Mouse (Mus musculus): ENCODE data around the gene Ppm1l. TPM values are rescaled to one million over a fixed set of nuclear protein-coding genes. Genes with fewer than 3 reads are reported as not detected.

Ppm1l gene
- polyA plus RNA-seq, 1 experiment, result 11.4 TPM

- Histone ChIP-seq H3K27ac (ENCODE audit: insufficient read depth, low read length) (peak overlapping the region; percentile 69), H3K4me1 (ENCODE audit: control insufficient read depth, insufficient read depth, low read length) (peaks cover 8% of the 10 kb centered on the region), H3K4me3 (ENCODE audit: insufficient read depth, low read length) (no peak overlapping the region)
- TF ChIP-seq CTCF (IDR thresholded peaks at IDR 0.05; ENCODE audit: borderline replicate concordance, insufficient read depth, low read length), result no peak
- TF ChIP-seq POLR2A (IDR thresholded peaks at IDR 0.05; ENCODE audit: low read depth, low read length), result no peak
Measured at GRCm38 (mm10) chr3:69535941-69536647, 219.4 kb downstream of the Ppm1l start.

GRCm38 (mm10) chr3:69542962-69543361, 226.3 kb downstream of the Ppm1l start:
- TF ChIP-seq CTCF (IDR thresholded peaks at IDR 0.05; ENCODE audit: borderline replicate concordance, insufficient read depth, low read length) (no peak), POLR2A (IDR thresholded peaks at IDR 0.05; ENCODE audit: low read depth, low read length) (no peak)
- Histone ChIP-seq H3K4me3 (ENCODE audit: insufficient read depth, low read length) (no peak overlapping the region), H3K4me1 (ENCODE audit: control insufficient read depth, insufficient read depth, low read length) (no peaks in the 10 kb centered on the region), H3K27ac (ENCODE audit: insufficient read depth, low read length) (no peak overlapping the region)

DNA sequence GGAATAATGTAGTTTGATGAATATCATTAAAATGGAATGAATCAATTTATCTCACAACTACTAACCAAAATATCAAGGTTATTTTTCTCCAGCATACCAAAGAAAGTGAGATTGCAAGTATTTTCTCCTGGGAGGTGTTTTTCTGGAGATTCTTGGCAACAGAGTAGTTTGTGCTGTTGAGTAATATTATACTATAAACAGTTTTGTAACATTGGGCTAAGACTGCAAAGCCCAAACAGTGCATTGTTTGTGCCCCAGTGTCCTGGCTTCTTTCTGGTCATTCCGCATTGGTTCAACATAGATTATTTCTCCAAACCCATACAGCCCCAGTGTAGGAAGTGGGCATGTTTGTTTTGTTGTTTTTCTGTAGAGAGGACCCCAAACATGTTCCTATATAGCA, 227.1 kb downstream of the Ppm1l start:
- TF ChIP-seq POLR2A (IDR thresholded peaks at IDR 0.05; ENCODE audit: low read depth, low read length) (no peak), CTCF (IDR thresholded peaks at IDR 0.05; ENCODE audit: borderline replicate concordance, insufficient read depth, low read length) (no peak)
- H3K27ac ChIP-seq (ENCODE audit: insufficient read depth, low read length), result no peak overlapping the region
- H3K4me1 ChIP-seq (ENCODE audit: control insufficient read depth, insufficient read depth, low read length), result no peaks in the 10 kb centered on the region
- H3K4me3 ChIP-seq (ENCODE audit: insufficient read depth, low read length), result no peak overlapping the region

DNA sequence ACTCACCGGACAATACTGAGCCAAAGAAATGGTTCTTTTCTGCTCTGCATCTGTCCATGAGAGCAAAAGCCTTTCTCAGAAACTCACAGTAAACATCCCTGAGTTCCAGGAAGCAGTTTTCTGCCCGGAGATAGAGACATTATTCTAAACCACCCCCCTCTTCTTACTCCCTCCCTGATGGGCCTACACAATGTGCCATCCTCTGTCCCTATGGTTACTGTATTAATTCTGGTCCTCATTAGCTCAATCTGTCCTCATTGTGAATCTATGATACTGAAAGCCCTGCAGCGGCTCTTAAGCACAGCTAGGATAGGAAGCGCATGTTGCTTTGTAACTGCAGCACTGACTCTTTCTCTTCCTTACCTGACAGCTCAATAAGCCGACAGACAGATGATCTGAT, 228.4 kb downstream of the Ppm1l start:
- TF ChIP-seq CTCF (IDR thresholded peaks at IDR 0.05; ENCODE audit: borderline replicate concordance, insufficient read depth, low read length) (no peak), POLR2A (IDR thresholded peaks at IDR 0.05; ENCODE audit: low read depth, low read length) (no peak)
- H3K4me3 ChIP-seq (ENCODE audit: insufficient read depth, low read length), result no peak overlapping the region
- no peaks in the 10 kb centered on the region for H3K4me1 ChIP-seq (ENCODE audit: control insufficient read depth, insufficient read depth, low read length)
- H3K27ac ChIP-seq (ENCODE audit: insufficient read depth, low read length), result no peak overlapping the region

DNA sequence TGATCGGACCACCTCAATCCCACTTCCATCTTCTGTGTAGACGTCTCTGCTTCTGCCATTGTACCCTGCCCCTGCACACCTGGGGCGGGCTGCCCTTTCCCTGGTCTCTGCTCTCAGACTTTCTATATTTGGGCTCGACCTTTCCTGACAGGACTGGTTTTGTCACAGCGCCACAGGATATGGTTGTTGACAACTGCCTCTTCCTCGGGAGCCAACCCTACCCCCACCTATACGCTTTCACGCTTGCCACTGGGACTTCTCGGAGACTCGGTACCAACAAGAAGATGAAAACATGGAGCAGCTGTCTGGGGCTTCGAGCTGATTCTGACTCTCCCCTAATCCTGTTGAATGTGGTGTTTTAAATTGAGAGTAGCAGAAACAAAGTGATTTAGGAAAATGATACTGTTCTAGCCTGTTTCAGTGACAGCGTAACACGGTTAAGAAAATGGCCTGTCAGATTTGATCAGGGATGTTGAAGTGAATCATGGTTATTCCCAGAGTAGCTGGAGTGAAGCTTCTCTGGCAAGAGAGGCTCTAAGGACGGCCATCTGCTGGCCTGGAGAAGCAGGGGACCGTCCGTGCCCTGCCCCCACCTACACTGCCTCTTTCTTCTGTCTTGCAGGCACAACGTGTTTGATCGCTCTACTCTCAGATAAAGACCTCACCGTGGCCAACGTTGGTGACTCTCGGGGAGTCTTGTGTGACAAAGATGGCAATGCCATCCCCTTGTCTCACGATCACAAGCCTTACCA, 232.2 kb downstream of the Ppm1l start:
- no peak overlapping the region for H3K4me3 ChIP-seq (ENCODE audit: insufficient read depth, low read length)
- no peak overlapping the region for H3K27ac ChIP-seq (ENCODE audit: insufficient read depth, low read length)
- TF ChIP-seq POLR2A (IDR thresholded peaks at IDR 0.05; ENCODE audit: low read depth, low read length) (no peak), CTCF (IDR thresholded peaks at IDR 0.05; ENCODE audit: borderline replicate concordance, insufficient read depth, low read length) (no peak)
- no peaks in the 10 kb centered on the region for H3K4me1 ChIP-seq (ENCODE audit: control insufficient read depth, insufficient read depth, low read length)

DNA sequence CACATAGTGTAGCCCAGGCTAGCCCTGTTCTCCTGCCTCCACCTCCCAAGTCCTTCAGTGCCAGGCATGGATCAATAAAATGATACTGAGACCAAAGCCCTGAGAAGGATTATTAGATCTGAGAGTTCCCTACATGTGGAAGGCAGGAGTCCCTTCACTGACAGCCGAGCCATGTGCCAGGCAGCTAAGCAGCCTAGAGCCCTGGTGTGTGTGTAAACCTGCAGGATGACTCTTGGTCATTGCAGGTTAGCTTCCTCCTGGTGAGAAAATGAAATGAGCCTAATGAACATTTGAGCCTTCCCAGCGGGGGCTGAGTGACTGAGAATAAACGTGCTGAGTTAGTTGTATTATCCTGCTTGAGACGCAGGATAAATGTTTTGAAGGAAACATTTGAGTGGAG, 232.9 kb downstream of the Ppm1l start:
- Histone ChIP-seq H3K4me3 (ENCODE audit: insufficient read depth, low read length) (no peak overlapping the region), H3K27ac (ENCODE audit: insufficient read depth, low read length) (no peak overlapping the region), H3K4me1 (ENCODE audit: control insufficient read depth, insufficient read depth, low read length) (no peaks in the 10 kb centered on the region)
- TF ChIP-seq CTCF (IDR thresholded peaks at IDR 0.05; ENCODE audit: borderline replicate concordance, insufficient read depth, low read length), result no peak
- TF ChIP-seq POLR2A (IDR thresholded peaks at IDR 0.05; ENCODE audit: low read depth, low read length), result no peak

DNA sequence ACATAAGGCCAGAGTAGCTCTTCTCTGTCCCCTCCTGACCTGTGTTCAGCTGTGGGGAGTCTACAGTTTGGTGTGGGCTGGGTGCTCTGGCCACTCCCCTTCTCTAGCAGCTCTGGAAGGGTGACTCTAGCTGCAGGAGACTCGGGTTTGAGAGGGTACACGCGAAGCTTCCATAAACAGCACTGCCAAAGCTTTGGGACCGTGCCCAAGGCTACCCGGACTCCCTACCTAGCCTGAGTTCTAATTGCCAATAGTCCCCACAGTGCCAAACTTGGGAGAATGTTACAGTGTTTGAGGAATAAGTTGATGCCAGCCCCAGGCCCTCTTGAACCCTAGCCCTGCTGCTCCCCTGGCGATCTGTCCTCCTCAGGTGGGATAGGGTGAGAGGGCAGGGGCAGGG, 238.8 kb downstream of the Ppm1l start:
- H3K4me3 ChIP-seq (ENCODE audit: insufficient read depth, low read length), result no peak overlapping the region
- peaks cover 7% of the 10 kb centered on the region; the same call in 1 of the 2 replicates for H3K4me1 ChIP-seq (ENCODE audit: control insufficient read depth, insufficient read depth, low read length)
- no peak overlapping the region for H3K27ac ChIP-seq (ENCODE audit: insufficient read depth, low read length)
- TF ChIP-seq POLR2A (IDR thresholded peaks at IDR 0.05; ENCODE audit: low read depth, low read length) (no peak), CTCF (IDR thresholded peaks at IDR 0.05; ENCODE audit: borderline replicate concordance, insufficient read depth, low read length) (no peak)

DNA sequence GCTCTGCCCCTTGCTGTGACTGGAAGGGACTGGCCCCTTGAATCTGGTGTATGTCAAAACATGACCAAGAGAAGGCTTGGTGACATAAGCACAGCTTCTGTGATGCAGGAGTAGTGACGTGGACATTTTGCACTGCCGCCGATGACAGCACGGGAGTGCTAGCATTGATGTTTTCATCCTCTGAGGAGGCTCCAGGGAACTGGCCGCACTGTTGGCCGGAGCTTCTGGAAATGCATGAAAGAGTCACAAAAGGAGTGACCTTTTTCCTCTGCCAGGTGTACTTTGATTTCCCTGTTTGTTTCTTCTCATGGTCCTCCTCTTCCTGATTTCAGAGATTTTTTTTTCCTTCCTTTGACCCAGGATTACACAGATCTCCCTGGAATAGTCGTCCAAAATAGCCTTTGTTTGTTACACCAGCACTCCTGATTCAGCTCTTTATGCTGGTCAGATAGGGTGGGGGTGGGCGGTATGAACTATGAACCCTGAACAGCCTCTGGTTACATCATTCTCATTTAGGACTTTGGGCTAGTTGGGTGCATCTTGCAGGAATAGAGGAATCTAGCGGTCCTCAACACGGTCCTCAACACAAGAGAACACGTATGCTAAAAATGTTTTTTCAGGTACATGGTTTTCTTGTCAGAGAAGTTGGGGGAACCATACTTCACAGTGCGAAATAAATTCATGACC, 239.6 kb downstream of the Ppm1l start:
- no peak overlapping the region for H3K27ac ChIP-seq (ENCODE audit: insufficient read depth, low read length)
- TF ChIP-seq POLR2A (IDR thresholded peaks at IDR 0.05; ENCODE audit: low read depth, low read length), result no peak
- TF ChIP-seq CTCF (IDR thresholded peaks at IDR 0.05; ENCODE audit: borderline replicate concordance, insufficient read depth, low read length), result no peak

GRCm38 (mm10) chr3:69559316-69559974, 242.8 kb downstream of the Ppm1l start:
- TF ChIP-seq POLR2A (IDR thresholded peaks at IDR 0.05; ENCODE audit: low read depth, low read length) (no peak), CTCF (IDR thresholded peaks at IDR 0.05; ENCODE audit: borderline replicate concordance, insufficient read depth, low read length) (no peak)
- Histone ChIP-seq H3K4me1 (ENCODE audit: control insufficient read depth, insufficient read depth, low read length) (peaks cover 7% of the 10 kb centered on the region; the same call in 1 of the 2 replicates), H3K27ac (ENCODE audit: insufficient read depth, low read length) (no peak overlapping the region), H3K4me3 (ENCODE audit: insufficient read depth, low read length) (no peak overlapping the region)

More for the DNA sequence above, 239.6 kb downstream of the Ppm1l start:
- peaks cover 7% of the 10 kb centered on the region; the same call in 1 of the 2 replicates for H3K4me1 ChIP-seq (ENCODE audit: control insufficient read depth, insufficient read depth, low read length)
- H3K4me3 ChIP-seq (ENCODE audit: insufficient read depth, low read length), result no peak overlapping the region
